Mouse (Mus musculus) heart, adult 2 months (tissue): Measurements from ENCODE around the gene Acads.

Source experiments
- CTCF ChIP-seq: fragments of 200-600 bp; IDR thresholded peaks from 2 replicates; pipeline ENCODE4 v1.8.1; 2022; ENCODE audit warnings: antibody characterized with exemption, mild to moderate bottlenecking, moderate library complexity
- EP300 ChIP-seq: fragments of 200-500 bp; IDR thresholded peaks from 2 replicates; pipeline ENCODE4 v1.6.1; 2011; ENCODE audit warnings: low read depth, low read length, control low read depth; ENCODE audit not compliant: insufficient read depth
- POLR2A ChIP-seq: fragments of 200-500 bp; IDR thresholded peaks from 2 replicates; pipeline ENCODE4 v1.6.1; 2011; ENCODE audit warnings: mild to moderate bottlenecking, low read depth, low read length, control low read depth; ENCODE audit not compliant: insufficient read depth

DNA sequence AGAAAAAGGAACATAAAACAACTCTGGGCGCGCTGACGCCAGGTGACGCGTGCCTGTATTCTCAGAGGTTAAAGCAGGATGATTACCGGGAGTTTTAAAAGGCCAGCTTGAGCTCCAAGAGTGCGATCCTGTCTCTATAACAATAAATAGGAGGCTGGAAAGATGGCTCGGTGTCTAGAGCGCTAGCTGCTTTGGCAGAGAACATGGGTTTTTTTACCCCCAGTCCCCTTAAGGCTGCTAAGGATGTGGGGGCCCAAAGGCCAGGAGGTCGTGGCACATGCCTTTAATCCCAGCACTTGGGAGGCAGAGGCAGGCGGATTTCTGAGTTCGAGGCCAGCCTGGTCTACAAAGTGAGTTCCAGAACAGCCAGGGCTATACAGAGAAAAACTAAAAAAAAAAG lies 40.0 kb upstream of the Acads start:
- TF ChIP-seq CTCF = no peak
- no peak for TF ChIP-seq EP300
- no peak for TF ChIP-seq POLR2A
